Mouse (Mus musculus) ES-Bruce4 (cell line): ENCODE data around the gene Scamp5. TPM values are rescaled to one million over a fixed set of nuclear protein-coding genes. Genes with fewer than 3 reads are reported as not detected.

ENCODE experiments used
- H3K27ac ChIP-seq: 2 replicates; pipeline ENCODE4 v1.5.1; 2012; ENCODE audit warnings: low read length, inconsistent platforms; ENCODE audit not compliant: insufficient read depth
- H3K27me3 ChIP-seq: 2 replicates; pipeline ENCODE4 v1.6.1; 2012; ENCODE audit warnings: mild to moderate bottlenecking, low read length, inconsistent platforms; ENCODE audit not compliant: control insufficient read depth, poor library complexity, insufficient read depth, severe bottlenecking
- H3K36me3 ChIP-seq: 2 replicates; pipeline ENCODE4 v1.6.1; 2012; ENCODE audit warnings: inconsistent platforms, mild to moderate bottlenecking, low read length, moderate library complexity; ENCODE audit not compliant: control insufficient read depth, poor library complexity, insufficient read depth, severe bottlenecking
- H3K4me1 ChIP-seq: one replicate; pipeline ENCODE4 v1.8.1; 2011; ENCODE audit warnings: low read length; ENCODE audit not compliant: control insufficient read depth, insufficient read depth
- H3K4me3 ChIP-seq: 2 replicates; pipeline ENCODE4 v1.5.1; 2011; ENCODE audit warnings: low read depth, mild to moderate bottlenecking, low read length
- H3K9ac ChIP-seq: 2 replicates; pipeline ENCODE4 v1.6.1; 2012; ENCODE audit warnings: low read depth, mild to moderate bottlenecking, inconsistent platforms; ENCODE audit not compliant: poor library complexity, severe bottlenecking
- H3K9me3 ChIP-seq: replicated peaks from 2 replicates; pipeline ENCODE4 v1.6.1; 2012; ENCODE audit warnings: mild to moderate bottlenecking, low read length, inconsistent platforms; ENCODE audit not compliant: control insufficient read depth, poor library complexity, insufficient read depth, severe bottlenecking
- CTCF ChIP-seq: IDR thresholded peaks from one replicate; pipeline ENCODE4 v1.8.1; 2011; ENCODE audit warnings: low read depth, low read length
- EP300 ChIP-seq: IDR thresholded peaks from 2 replicates; pipeline ENCODE4 v1.6.1; 2011; ENCODE audit warnings: low read depth, low read length; ENCODE audit not compliant: insufficient read depth
- POLR2A ChIP-seq: IDR thresholded peaks from one replicate; pipeline ENCODE4 v1.8.1; 2011; ENCODE audit warnings: low read length; ENCODE audit not compliant: insufficient read depth
- polyA plus RNA-seq: library from polyadenylated mRNA; stranded (reverse); fragments of >200 nt; gene quantifications from 2 replicates; pipeline ENCODE4 v1.2.4, GENCODE M21; 2011; ENCODE audit warnings: low read depth; ENCODE audit not compliant: missing spikeins, insufficient read depth, insufficient read length

Gene Scamp5
- polyA plus RNA-seq, 1 experiment, result 31.1 TPM

GRCm38 (mm10) chr9:57449715-57450114, 18.1 kb downstream of the Scamp5 start:
- no peaks in the 10 kb centered on the region for H3K27me3 ChIP-seq
- no peak overlapping the region for H3K9ac ChIP-seq
- H3K4me3 ChIP-seq, result no peak overlapping the region
- H3K27ac ChIP-seq, result no peak overlapping the region
- no peaks in the 10 kb centered on the region for H3K9me3 ChIP-seq
- H3K36me3 ChIP-seq, result peaks cover 15% of the 10 kb centered on the region
- peaks cover 2% of the 10 kb centered on the region for H3K4me1 ChIP-seq
- TF ChIP-seq POLR2A (no peak), EP300 (no peak)

- Histone ChIP-seq H3K4me1 (no peaks in the 10 kb centered on the region), H3K9ac (no peak overlapping the region), H3K36me3 (no peaks in the 10 kb centered on the region), H3K9me3 (no peaks in the 10 kb centered on the region), H3K27me3 (no peaks in the 10 kb centered on the region), H3K27ac (peak overlapping the region; percentile 54; the same call in 1 of the 2 replicates), H3K4me3 (no peak overlapping the region)
- no peak for TF ChIP-seq POLR2A
- TF ChIP-seq CTCF, result no peak
- TF ChIP-seq EP300, result no peak
Measured at GRCm38 (mm10) chr9:57440620-57441019, 27.2 kb downstream of the Scamp5 start.

DNA sequence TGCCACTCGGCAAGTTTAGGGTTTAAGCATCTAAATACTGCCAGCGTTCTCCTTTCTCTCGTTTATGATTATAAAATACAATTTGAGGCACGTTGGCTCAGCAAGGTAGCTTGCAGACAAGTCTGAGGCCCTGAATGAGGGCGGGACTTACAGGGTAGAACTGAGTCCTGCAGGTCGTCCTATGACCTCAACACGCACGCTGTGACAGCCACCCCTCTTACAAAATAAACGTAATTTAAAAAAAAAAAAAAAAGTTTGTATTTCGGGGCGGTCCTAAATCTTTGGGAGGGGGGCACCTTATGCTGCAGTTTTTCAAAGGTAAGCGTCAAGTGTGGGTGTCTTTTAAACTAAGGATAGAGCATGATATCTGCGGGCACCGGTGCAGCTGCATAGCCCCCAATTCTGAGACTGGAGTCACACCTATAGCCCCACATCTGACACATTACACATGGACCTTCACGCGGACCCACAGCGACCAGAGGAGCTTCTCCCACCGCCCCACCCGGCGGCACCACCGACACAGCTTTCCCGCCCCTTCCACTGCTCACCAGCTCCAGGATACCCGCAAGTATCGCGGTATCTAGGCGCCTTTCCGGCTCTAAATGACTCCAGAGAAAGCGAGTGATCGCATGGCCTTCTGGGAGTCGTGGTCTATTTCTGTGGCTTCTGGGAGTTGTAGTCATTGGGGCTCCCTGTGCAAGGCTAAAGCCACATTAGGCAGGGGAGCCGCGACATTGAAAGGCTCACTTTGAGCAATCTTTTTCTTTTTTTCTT, 28.2 kb downstream of the Scamp5 start, which contains the start of gene Ppcdc:
TSS of gene Ppcdc (minus strand) at position 603 of the 774 bp plus-strand sequence.
- peak within 1 kb of the TSS; percentile 54; the same call in 1 of the 2 replicates for H3K27ac ChIP-seq
- TF ChIP-seq EP300 (no peak), POLR2A (peak; percentile 96)
- peak within 1 kb of the TSS; percentile 80 for H3K9ac ChIP-seq

GRCm38 (mm10) chr9:57439083-57439482, 28.8 kb downstream of the Scamp5 start:
- Histone ChIP-seq H3K36me3 (peaks cover 3% of the 10 kb centered on the region; the same call in 1 of the 2 replicates), H3K27ac (no peak overlapping the region), H3K4me3 (peak overlapping the region; percentile 22), H3K9ac (peak overlapping the region; percentile 80), H3K27me3 (no peaks in the 10 kb centered on the region), H3K4me1 (no peaks in the 10 kb centered on the region), H3K9me3 (no peaks in the 10 kb centered on the region)
- TF ChIP-seq EP300, result no peak
- no peak for TF ChIP-seq POLR2A
- no peak for TF ChIP-seq CTCF

More for the DNA sequence above, 28.2 kb downstream of the Scamp5 start, which contains the start of gene Ppcdc:
- peaks cover 3% of the 10 kb centered on the region; the same call in 1 of the 2 replicates for H3K36me3 ChIP-seq
- H3K4me3 ChIP-seq, result peak within 1 kb of the TSS; percentile 95
- no peaks in the 10 kb centered on the region for H3K4me1 ChIP-seq
- H3K9me3 ChIP-seq, result no peaks in the 10 kb centered on the region
- H3K27me3 ChIP-seq, result no peaks in the 10 kb centered on the region

- Histone ChIP-seq H3K4me3 (no peak overlapping the region), H3K9me3 (no peaks in the 10 kb centered on the region), H3K4me1 (peaks cover 4% of the 10 kb centered on the region), H3K27me3 (no peaks in the 10 kb centered on the region), H3K9ac (no peak overlapping the region), H3K36me3 (peaks cover 3% of the 10 kb centered on the region; the same call in 1 of the 2 replicates), H3K27ac (no peak overlapping the region)
- TF ChIP-seq CTCF (no peak), POLR2A (no peak), EP300 (no peak)
Measured at GRCm38 (mm10) chr9:57437896-57438614, 29.8 kb downstream of the Scamp5 start.

GRCm38 (mm10) chr9:57436166-57436565, 31.7 kb downstream of the Scamp5 start:
- Histone ChIP-seq H3K9me3 (no peaks in the 10 kb centered on the region), H3K27ac (no peak overlapping the region), H3K36me3 (peaks cover 3% of the 10 kb centered on the region; the same call in 1 of the 2 replicates), H3K4me3 (no peak overlapping the region), H3K9ac (no peak overlapping the region), H3K27me3 (no peaks in the 10 kb centered on the region), H3K4me1 (peaks cover 11% of the 10 kb centered on the region)
- TF ChIP-seq POLR2A (no peak), EP300 (no peak), CTCF (no peak)
